Mouse (Mus musculus) C2C12 (cell line): Measurements from ENCODE around the gene Apobec3.

Source experiments
- CEBPB ChIP-seq: IDR thresholded peaks from one replicate; pipeline ENCODE4 v1.6.1; 2011; ENCODE audit warnings: low read depth, mild to moderate bottlenecking, control low read depth, moderate library complexity
- CTCF ChIP-seq: IDR thresholded peaks from one replicate; pipeline ENCODE4 v1.5.1; 2011; ENCODE audit not compliant: control insufficient read depth, insufficient read depth, insufficient read length
- FOSL1 ChIP-seq: IDR thresholded peaks from one replicate; pipeline ENCODE4 v1.8.0; 2011; ENCODE audit warnings: mild to moderate bottlenecking, low read length; ENCODE audit not compliant: poor library complexity, insufficient read depth, severe bottlenecking
- MAX ChIP-seq: IDR thresholded peaks from one replicate; pipeline ENCODE4 v1.6.1; 2011; ENCODE audit warnings: mild to moderate bottlenecking, control low read depth
- MYOD1 ChIP-seq: IDR thresholded peaks from one replicate; pipeline ENCODE4 v1.6.1; 2011; ENCODE audit warnings: low read depth; ENCODE audit not compliant: control insufficient read depth, insufficient read length
- MYOG ChIP-seq: IDR thresholded peaks from one replicate; pipeline ENCODE4 v1.6.1; 2011; ENCODE audit not compliant: control insufficient read depth, insufficient read length; ENCODE audit errors: extremely low read depth
- USF1 ChIP-seq: IDR thresholded peaks from one replicate; pipeline ENCODE4 v1.6.1; 2011; ENCODE audit warnings: low read depth, mild to moderate bottlenecking, control low read depth, moderate library complexity

DNA sequence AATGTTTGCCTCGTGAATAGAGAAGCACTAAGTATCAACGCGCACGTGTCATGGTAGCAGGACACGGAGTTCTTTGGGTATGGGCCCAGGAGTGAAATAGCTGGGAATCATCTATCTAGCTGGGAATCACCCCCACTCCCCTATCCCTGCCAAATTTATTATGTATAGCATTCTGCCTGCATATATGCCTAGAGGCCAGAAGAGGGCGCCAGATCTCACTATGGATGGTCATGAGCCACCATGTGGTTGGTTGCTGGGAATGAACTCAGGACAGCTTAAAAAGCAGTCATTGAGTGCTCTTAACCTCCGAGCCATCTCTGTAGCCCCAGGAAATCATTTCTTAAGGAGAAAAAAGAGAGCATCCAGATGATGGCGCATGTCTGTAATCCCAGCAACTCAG is 49.5 kb downstream of the Apobec3 start:
- TF ChIP-seq FOSL1 (no peak), CTCF (peak; percentile 69), MYOG (no peak), USF1 (no peak), MYOD1 (no peak), MAX (peak; percentile 80), CEBPB (no peak)
